Mouse (Mus musculus): Measurements from ENCODE around the gene Dap.

DNA sequence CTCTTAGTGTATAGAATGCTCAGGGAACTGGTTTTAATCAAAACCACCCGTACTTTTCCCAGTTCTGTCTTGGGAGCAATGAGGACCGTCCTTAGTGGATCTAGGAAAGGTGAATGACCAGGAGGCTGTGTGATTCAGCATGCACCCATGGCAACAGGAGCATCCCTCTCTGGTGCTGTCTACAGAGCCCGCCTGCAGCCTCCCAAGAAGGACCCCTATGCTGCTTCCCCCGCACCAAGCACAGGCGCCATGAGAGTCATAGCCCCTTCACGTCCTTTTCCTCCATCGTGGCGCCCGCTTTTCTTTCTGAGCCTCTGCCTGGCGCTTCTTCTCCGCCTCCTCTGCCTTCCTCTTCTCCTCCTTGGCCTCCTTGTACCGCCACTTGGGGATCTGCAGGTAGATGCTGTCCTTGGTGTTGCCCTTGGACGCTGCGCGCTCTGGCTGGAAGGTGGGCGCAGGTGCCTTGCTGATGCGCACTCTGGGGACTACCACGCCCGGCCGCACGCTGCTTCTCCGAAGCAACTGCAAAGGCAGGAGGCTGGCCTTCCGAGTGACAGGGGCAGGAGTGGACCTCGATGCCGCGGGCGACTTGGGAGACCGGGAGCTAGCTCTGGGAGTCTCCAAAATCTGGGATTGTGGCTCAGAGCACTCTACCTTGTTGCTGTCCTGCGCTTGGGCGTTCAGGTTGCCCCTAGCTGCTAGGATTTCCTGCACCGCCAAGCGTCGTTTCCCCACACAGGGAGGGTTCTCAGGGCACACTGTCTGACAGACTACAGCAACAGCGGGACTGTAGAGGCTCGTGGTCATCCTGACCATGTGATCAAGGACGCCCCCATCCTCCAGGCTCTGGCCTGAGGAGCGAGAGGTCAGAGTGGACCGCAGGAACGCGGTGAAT is 73.0 kb downstream of the Dap start:
- TF ChIP-seq POLR2A (IDR thresholded peaks at IDR 0.05; ENCODE audit: control insufficient read depth, low read depth, low read length) (no peak), CTCF (IDR thresholded peaks at IDR 0.05; ENCODE audit: control insufficient read depth, insufficient read depth, insufficient replicate concordance, low read depth, low read length) (no peak)

All from testis, adult 2 months (tissue).